In the genomic region with DNA sequence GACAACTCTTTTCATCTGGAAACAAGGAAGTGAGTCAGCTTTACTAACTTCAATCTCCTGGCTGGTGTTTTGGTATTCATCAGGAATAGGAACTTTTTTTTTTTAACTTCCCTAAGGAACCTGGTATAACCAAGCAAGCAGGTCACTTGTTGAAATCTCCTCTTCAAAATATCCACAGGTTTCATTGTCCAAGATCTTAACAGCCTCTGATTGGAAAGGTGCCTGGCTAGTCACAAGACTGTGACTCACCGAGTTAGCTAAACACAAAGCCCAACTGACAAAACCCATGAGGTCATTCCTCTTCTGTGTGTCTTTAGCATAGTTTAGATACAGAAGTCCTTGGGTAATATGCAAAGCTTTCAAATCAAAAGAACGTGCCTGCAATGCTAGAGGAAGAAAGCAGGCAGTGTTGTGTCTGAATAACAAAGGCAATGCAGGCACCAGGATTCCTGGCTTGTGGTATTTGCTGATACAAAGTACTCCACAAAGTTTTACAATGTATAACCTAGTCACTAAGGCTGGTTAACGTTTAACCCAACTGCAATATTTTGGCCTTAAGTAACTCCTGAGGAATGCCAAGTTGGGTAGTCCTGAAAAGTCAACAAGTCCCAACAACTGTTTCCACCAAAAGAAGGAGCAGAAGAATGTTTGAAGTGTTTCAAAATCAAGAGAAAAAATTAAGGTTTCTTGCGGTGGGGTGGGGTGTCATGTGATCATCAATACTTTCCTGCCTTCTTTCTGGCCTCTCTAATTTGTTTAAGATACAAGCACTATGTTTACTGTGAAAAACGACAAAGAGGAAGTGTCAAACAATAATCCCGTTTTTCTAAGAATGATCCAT, we compare ENCODE assay signal across 8 mouse cellular contexts. TPM values are rescaled to one million over a fixed set of nuclear protein-coding genes. Genes with fewer than 3 reads are reported as not detected.
DNase-seq lines count a peak whose midpoint lies in the region; ATAC-seq and TF ChIP-seq lines count a peak whose summit lies in the region.

No protein-coding gene starts in this region.

- no peak overlapping the region for H3K4me3 ChIP-seq in forebrain, embryonic 11.5 days (ENCODE audit: low read depth, low read length)
- no peak overlapping the region for H3K4me3 ChIP-seq in liver, embryonic 16.5 days (ENCODE audit: low read depth, low read length)
- no peak overlapping the region for H3K4me3 ChIP-seq in cerebellum, adult 2 months (replicated peaks; ENCODE audit: insufficient read depth, low read depth, low read length)

- ATAC-seq in CD4-positive, CD25-positive, alpha-beta regulatory T cell, adult 4 months = peak; percentile 35
- peak; percentile 64 for ATAC-seq in forebrain, embryonic 11.5 days (replicated peaks; ENCODE audit: low FRiP score)
- peak; percentile 75 for ATAC-seq in liver, embryonic 16.5 days (ENCODE audit: low read depth)

- H3K36me3 ChIP-seq in forebrain, embryonic 11.5 days (ENCODE audit: control insufficient read depth, insufficient read depth, low read length) = no peaks in the 10 kb centered on the region
- no peaks in the 10 kb centered on the region for H3K36me3 ChIP-seq in liver, embryonic 16.5 days (ENCODE audit: control insufficient read depth, insufficient read depth)

- H3K4me2 ChIP-seq in forebrain, embryonic 11.5 days (ENCODE audit: low read depth, low read length, severe bottlenecking) = no peak overlapping the region
- H3K4me2 ChIP-seq in liver, embryonic 16.5 days (ENCODE audit: low read depth, low read length) = peak overlapping the region; percentile 44; the same call in 1 of the 2 replicates

- H3K9ac ChIP-seq in forebrain, embryonic 11.5 days (ENCODE audit: low read length) = no peak overlapping the region
- H3K9ac ChIP-seq in liver, embryonic 16.5 days (ENCODE audit: low read depth, low read length) = no peak overlapping the region

- H3K9me3 ChIP-seq in forebrain, embryonic 11.5 days (ENCODE audit: control insufficient read depth, low read length) = no peaks in the 10 kb centered on the region
- no peaks in the 10 kb centered on the region for H3K9me3 ChIP-seq in liver, embryonic 16.5 days (replicated peaks; ENCODE audit: control insufficient read depth, low read length)

- no peaks in the 10 kb centered on the region for H3K27me3 ChIP-seq in forebrain, embryonic 11.5 days (ENCODE audit: control insufficient read depth, insufficient read depth, low read length)
- H3K27me3 ChIP-seq in liver, embryonic 16.5 days (ENCODE audit: control insufficient read depth, insufficient read depth, low read depth, low read length) = no peaks in the 10 kb centered on the region
- no peaks in the 10 kb centered on the region for H3K27me3 ChIP-seq in cerebellum, adult 2 months (ENCODE audit: control insufficient read depth, insufficient read depth, low read length)

- no peak for TF ChIP-seq POLR2A in cerebellum, adult 2 months (IDR thresholded peaks at IDR 0.05; ENCODE audit: borderline replicate concordance, insufficient read depth, low read length)

- peak; percentile 94 for DNase-seq in Muller cell, postnatal 12 days (ENCODE audit: inconsistent ontology term)
- no peak for DNase-seq in forebrain, embryonic 11.5 days (ENCODE audit: low spot score)
- peak; percentile 31 for DNase-seq in heart, postnatal 25 days (ENCODE audit: low spot score)
- DNase-seq in urinary bladder, postnatal 36 days (ENCODE audit: low spot score in 2 of 2) = peak; percentile 64 to 65
- no peak for DNase-seq in cerebellum, adult 2 months
- no peak for DNase-seq in frontal cortex, postnatal 25 days (ENCODE audit: low spot score in 2 of 2)

- WGBS in forebrain, embryonic 11.5 days = 16% methylated on average over 6 of the region's 6 CpGs
- WGBS in liver, embryonic 16.5 days (ENCODE audit: insufficient replicate concordance) = 6% methylated on average over 6 of the region's 6 CpGs
- WGBS in cerebellum, adult 2 months = 17% methylated on average over 6 of the region's 6 CpGs

- intact Hi-C loops in heart, postnatal 25 days (cut with DNase I) = loop anchor here (5.0 to 10.0 kb wide), 5 partner anchors 39 to 1029 kb away; a partner anchor contains a TSS

- peaks cover 2% of the 10 kb centered on the region; the same call in 1 of the 2 replicates for H3K4me1 ChIP-seq in forebrain, embryonic 11.5 days (replicated peaks; ENCODE audit: control insufficient read depth, insufficient read depth, low read length)
- peaks cover 3% of the 10 kb centered on the region; the same call in 1 of the 2 replicates for H3K4me1 ChIP-seq in liver, embryonic 16.5 days (ENCODE audit: control insufficient read depth, low read depth, low read length)
- H3K4me1 ChIP-seq in cerebellum, adult 2 months (ENCODE audit: control insufficient read depth, insufficient read depth, low read length) = no peaks in the 10 kb centered on the region

- no peak overlapping the region for H3K27ac ChIP-seq in forebrain, embryonic 11.5 days (ENCODE audit: low read depth, low read length)
- peak overlapping the region; percentile 79 for H3K27ac ChIP-seq in liver, embryonic 16.5 days (ENCODE audit: low read length)
- no peak overlapping the region for H3K27ac ChIP-seq in cerebellum, adult 2 months (ENCODE audit: insufficient read depth, low read length)

- TF ChIP-seq CTCF in cerebellum, adult 2 months (IDR thresholded peaks at IDR 0.05; ENCODE audit: borderline replicate concordance, insufficient read depth, low read depth, low read length) = no peak

RNA-seq across cellular contexts. Expression of a gene that starts 57.5 kb away (rescaled TPM):
- polyA plus RNA-seq in CD4-positive, CD25-positive, alpha-beta regulatory T cell, adult 4 months (2017; shearing (Covaris generic)) = 100 to 1,000 TPM; 158 to 263 TPM
- 49.5 and 51.8 TPM in 2 replicates for polyA plus RNA-seq in forebrain, embryonic 11.5 days (2014; fragmentation: Nextera tagmentation; extraction: Ambion mirVana)
- 10 to 100 TPM; 47.7 to 55.1 TPM for total RNA-seq in heart, postnatal 25 days (2021)
- 19.2 and 21.5 TPM in 2 replicates for polyA plus RNA-seq in liver, embryonic 16.5 days (2015; fragmentation: Nextera tagmentation; extraction: Ambion mirVana)
- 11.8 and 12.3 TPM in 2 replicates for polyA plus RNA-seq in cerebellum, adult 2 months (2012; rRNA removed)

Comparison
In these comparisons a context has a peak if more than half of its experiments do, and no peak if none do; other contexts are left out.
1. DNase-seq: peak in Muller cell, postnatal 12 days (single experiment), heart, postnatal 25 days (single experiment) and urinary bladder, postnatal 36 days (2 of 2); none in forebrain, embryonic 11.5 days (single experiment), cerebellum, adult 2 months (0 of 2) and frontal cortex, postnatal 25 days (0 of 2).
2. Peak in every context shown above with its lines, with median percentiles within 50 percentile points of each other: ATAC-seq.